Mouse (Mus musculus) heart, postnatal 14 days (tissue): ENCODE data around the gene Fam196a. TPM values are rescaled to one million over a fixed set of nuclear protein-coding genes. Genes with fewer than 3 reads are reported as not detected.

ENCODE experiments used
- DNase-seq, 2 experiments: peaks; one replicate each; pipeline ENCODE4 v3.0.0; 2021 to 2022
- intact Hi-C: fragments of 180-260 bp; cut with DNase I; formaldehyde crosslinking; loops from one replicate; pipeline ENCODE4 v1.15.1; 2025
- long read RNA-seq, 2 experiments: library from polyadenylated mRNA; stranded (forward); transcript quantifications; one replicate each; pipeline ENCODE4 v2.0.0; 2021
- total RNA-seq, 2 experiments: library from RNA; stranded (reverse); gene quantifications; 2 replicates each; pipeline ENCODE4 v1.2.3; 2021

Gene Fam196a
- not detected for total RNA-seq
- long read RNA-seq, experiment 1, result 0 reads
- long read RNA-seq, experiment 2, result 0 reads

- peak; percentile 36 to 49 for DNase-seq
- intact Hi-C loops, result no loop called here
Observed at GRCm38 (mm10) chr7:134937927-134938609, at the start of gene Fam196a. Gene Fam196a, minus strand, starts transcription at chr7:134938430.

GRCm38 (mm10) chr7:134961608-134962007 lies 23.4 kb upstream of the Fam196a start:
- no peak for DNase-seq
- intact Hi-C loops, result no loop called here

GRCm38 (mm10) chr7:134960871-134961270 lies 22.6 kb upstream of the Fam196a start:
- DNase-seq, result peak in 1 of 2 experiments; percentile 12
- intact Hi-C loops, result no loop called here

GRCm38 (mm10) chr7:134959086-134959485 lies 20.9 kb upstream of the Fam196a start:
- intact Hi-C loops, result no loop called here
- DNase-seq, result no peak

- DNase-seq, result no peak
- intact Hi-C loops, result no loop called here
Observed at GRCm38 (mm10) chr7:134945925-134946716, 7.9 kb upstream of the Fam196a start.

GRCm38 (mm10) chr7:134943701-134944100 lies 5.5 kb upstream of the Fam196a start:
- intact Hi-C loops, result no loop called here

GRCm38 (mm10) chr7:134943063-134943462 lies 4.8 kb upstream of the Fam196a start:
- no peak for DNase-seq
- intact Hi-C loops, result no loop called here

More at GRCm38 (mm10) chr7:134943701-134944100, 5.5 kb upstream of the Fam196a start:
- DNase-seq, result no peak

GRCm38 (mm10) chr7:134941891-134942290 lies 3.7 kb upstream of the Fam196a start:
- DNase-seq, result no peak
- intact Hi-C loops, result no loop called here

GRCm38 (mm10) chr7:134937471-134937926 lies 731 bp downstream of the Fam196a start:
- DNase-seq, result peak in 1 of 2 experiments; percentile 4
- intact Hi-C loops, result no loop called here

GRCm38 (mm10) chr7:134931886-134932285 lies 6.3 kb downstream of the Fam196a start:
- no peak for DNase-seq
- intact Hi-C loops, result no loop called here

GRCm38 (mm10) chr7:134901992-134902391 lies 36.2 kb downstream of the Fam196a start:
- intact Hi-C loops, result no loop called here
- DNase-seq, result no peak

- intact Hi-C loops, result no loop called here
- no peak for DNase-seq
Observed at GRCm38 (mm10) chr7:134899462-134899861, 38.8 kb downstream of the Fam196a start.

- intact Hi-C loops, result no loop called here
- no peak for DNase-seq
Observed at GRCm38 (mm10) chr7:134894604-134895003, 43.6 kb downstream of the Fam196a start.

- peak in 1 of 2 experiments; percentile 7 for DNase-seq
- intact Hi-C loops, result no loop called here
Observed at GRCm38 (mm10) chr7:134892972-134893371, 45.3 kb downstream of the Fam196a start.

- no peak for DNase-seq
- intact Hi-C loops, result no loop called here
Observed at GRCm38 (mm10) chr7:134892449-134892871, 45.8 kb downstream of the Fam196a start.

GRCm38 (mm10) chr7:134883516-134883915 lies 54.7 kb downstream of the Fam196a start:
- intact Hi-C loops, result no loop called here

GRCm38 (mm10) chr7:134880431-134880830 lies 57.8 kb downstream of the Fam196a start:
- intact Hi-C loops, result no loop called here
- DNase-seq, result peak; percentile 2 to 7

More at GRCm38 (mm10) chr7:134883516-134883915, 54.7 kb downstream of the Fam196a start:
- DNase-seq, result no peak

- no peak for DNase-seq
- intact Hi-C loops, result no loop called here
Observed at GRCm38 (mm10) chr7:134878985-134879384, 59.2 kb downstream of the Fam196a start.

GRCm38 (mm10) chr7:134872981-134873380 lies 65.2 kb downstream of the Fam196a start:
- intact Hi-C loops, result no loop called here
- DNase-seq, result no peak

- DNase-seq, result no peak
- intact Hi-C loops, result no loop called here
Observed at GRCm38 (mm10) chr7:134872511-134872910, 65.7 kb downstream of the Fam196a start.

GRCm38 (mm10) chr7:134864175-134864574 lies 74.1 kb downstream of the Fam196a start:
- intact Hi-C loops, result no loop called here
- DNase-seq, result peak; percentile 60 to 66
